Mouse (Mus musculus): Measurements from ENCODE around the gene Cdc42ep1.
"Not testable (repeated sequence)": the region's sequence is repeated elsewhere in the genome, so short reads cannot be mapped to it uniquely, and the experiment has no call there.

Gene Cdc42ep1

GRCm38 (mm10) chr15:78829636-78830035 lies 12.8 kb upstream of the Cdc42ep1 start:
- no peak for DNase-seq (ENCODE audit: low spot score)

- DNase-seq (ENCODE audit: low spot score) = no peak
These were observed 11.4 kb upstream of the Cdc42ep1 start for GRCm38 (mm10) chr15:78830742-78831719.

GRCm38 (mm10) chr15:78831720-78832657 lies 10.4 kb upstream of the Cdc42ep1 start:
- no peak for DNase-seq (ENCODE audit: low spot score)

- no peak for DNase-seq (ENCODE audit: low spot score)
These were observed 9.7 kb upstream of the Cdc42ep1 start for GRCm38 (mm10) chr15:78832701-78833123.

GRCm38 (mm10) chr15:78833582-78833981 lies 8.8 kb upstream of the Cdc42ep1 start:
- no peak for DNase-seq (ENCODE audit: low spot score)

- no peak for DNase-seq (ENCODE audit: low spot score)
These were observed 8.0 kb upstream of the Cdc42ep1 start for GRCm38 (mm10) chr15:78834233-78835005.

GRCm38 (mm10) chr15:78835200-78836085 lies 7.0 kb upstream of the Cdc42ep1 start:
- peak; percentile 80 for DNase-seq (ENCODE audit: low spot score)

- no peak for DNase-seq (ENCODE audit: low spot score)
These were observed 6.3 kb upstream of the Cdc42ep1 start for GRCm38 (mm10) chr15:78836086-78836621.

- no peak for DNase-seq (ENCODE audit: low spot score)
These were observed 2.7 kb upstream of the Cdc42ep1 start for GRCm38 (mm10) chr15:78839744-78840143.

- DNase-seq (ENCODE audit: low spot score) = no peak
These were observed 2.2 kb upstream of the Cdc42ep1 start for GRCm38 (mm10) chr15:78840241-78840640.

- no peak for DNase-seq (ENCODE audit: low spot score)
These were observed 1.7 kb upstream of the Cdc42ep1 start for GRCm38 (mm10) chr15:78840751-78841150.

GRCm38 (mm10) chr15:78841161-78841790 lies 1.1 kb upstream of the Cdc42ep1 start:
- no peak for DNase-seq (ENCODE audit: low spot score)

GRCm38 (mm10) chr15:78843581-78844469 lies 1.4 kb downstream of the Cdc42ep1 start:
- DNase-seq (ENCODE audit: low spot score) = peak; percentile 20

- no peak for DNase-seq (ENCODE audit: low spot score)
These were observed 2.4 kb downstream of the Cdc42ep1 start for GRCm38 (mm10) chr15:78844791-78845190.

- DNase-seq (ENCODE audit: low spot score) = no peak
These were observed 2.9 kb downstream of the Cdc42ep1 start for GRCm38 (mm10) chr15:78845321-78845720.

GRCm38 (mm10) chr15:78845867-78846266 lies 3.4 kb downstream of the Cdc42ep1 start:
- DNase-seq (ENCODE audit: low spot score) = no peak

GRCm38 (mm10) chr15:78846352-78846751 lies 3.9 kb downstream of the Cdc42ep1 start:
- DNase-seq (ENCODE audit: low spot score) = no peak

- DNase-seq (ENCODE audit: low spot score) = not testable (repeated sequence)
These were observed 4.4 kb downstream of the Cdc42ep1 start for GRCm38 (mm10) chr15:78846805-78847204.

GRCm38 (mm10) chr15:78848467-78848866 lies 6.0 kb downstream of the Cdc42ep1 start:
- peak; percentile 74 for DNase-seq (ENCODE audit: low spot score)
